Mouse (Mus musculus) embryonic fibroblast, embryonic 13.5 days (primary cell): ENCODE data around the gene Chd6. TPM values are rescaled to one million over a fixed set of nuclear protein-coding genes. Genes with fewer than 3 reads are reported as not detected.
"Not testable (repeated sequence)": the region's sequence is repeated elsewhere in the genome, so short reads cannot be mapped to it uniquely, and the experiment has no call there.

Experiments
- H3K27ac ChIP-seq: 2 replicates; pipeline ENCODE4 v1.5.1; 2012; ENCODE audit warnings: low read length, control low read depth, inconsistent platforms; ENCODE audit not compliant: insufficient read depth
- H3K4me1 ChIP-seq: 2 replicates; pipeline ENCODE4 v1.6.1; 2011; ENCODE audit warnings: low read length; ENCODE audit not compliant: control insufficient read depth, insufficient read depth
- H3K4me3 ChIP-seq: 2 replicates; pipeline ENCODE4 v1.5.1; 2011; ENCODE audit warnings: mild to moderate bottlenecking, control low read depth, low read length; ENCODE audit not compliant: insufficient read depth
- CTCF ChIP-seq: IDR thresholded peaks from 2 replicates; pipeline ENCODE4 v1.5.1; 2011; ENCODE audit warnings: mild to moderate bottlenecking, control low read depth, low read length, moderate library complexity, borderline replicate concordance; ENCODE audit not compliant: insufficient read depth
- POLR2A ChIP-seq: IDR thresholded peaks from 2 replicates; pipeline ENCODE4 v1.6.1; 2011; ENCODE audit warnings: low read depth, mild to moderate bottlenecking, control low read depth, low read length, moderate library complexity
- polyA plus RNA-seq: library from polyadenylated mRNA; stranded (reverse); fragments of >200 nt; gene quantifications from 2 replicates; pipeline ENCODE4 v1.2.4, GENCODE M21; 2011; ENCODE audit warnings: low read depth; ENCODE audit not compliant: missing spikeins, insufficient read length

Chd6 gene
- polyA plus RNA-seq, 1 experiment: 40.2 TPM

DNA sequence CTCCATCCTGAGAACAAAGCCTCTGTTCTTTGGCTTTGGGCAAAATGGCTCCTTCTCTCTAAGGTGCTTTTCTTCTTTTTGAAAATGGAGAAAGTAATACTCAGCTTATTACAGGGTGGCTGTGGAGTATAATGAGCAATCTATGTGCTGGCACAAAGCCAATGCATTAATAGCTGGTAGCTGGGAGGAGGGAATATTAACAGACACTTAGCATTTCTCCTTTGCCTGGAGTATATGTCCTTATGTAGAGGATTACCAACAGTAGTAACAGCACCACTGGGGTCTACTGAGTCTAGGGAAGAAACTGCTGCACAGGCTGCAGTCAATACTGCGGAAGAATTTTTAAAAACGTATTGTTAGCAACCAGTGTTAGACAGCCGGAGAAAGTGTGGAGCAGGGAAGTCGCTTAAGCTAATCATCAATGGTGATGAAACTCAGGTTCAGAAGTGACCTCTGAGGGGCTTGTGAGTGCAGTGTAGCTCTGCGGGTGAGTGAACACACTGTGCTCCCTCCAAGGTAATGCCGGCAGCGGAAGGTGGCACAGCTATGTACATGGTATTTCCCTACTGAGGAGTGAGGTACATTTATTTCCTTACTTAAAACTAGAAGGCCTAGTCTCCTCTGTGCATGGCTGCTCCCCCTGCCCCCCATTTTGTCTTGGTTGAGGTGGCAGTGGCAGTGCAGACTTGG lies 136.6 kb downstream of the Chd6 start:
- no peak overlapping the region; the same call in 1 of the 2 replicates for H3K27ac ChIP-seq
- TF ChIP-seq POLR2A (no peak), CTCF (no peak)
- peaks cover under 1% of the 10 kb centered on the region; the same call in 1 of the 2 replicates for H3K4me1 ChIP-seq
- no peak overlapping the region for H3K4me3 ChIP-seq

DNA sequence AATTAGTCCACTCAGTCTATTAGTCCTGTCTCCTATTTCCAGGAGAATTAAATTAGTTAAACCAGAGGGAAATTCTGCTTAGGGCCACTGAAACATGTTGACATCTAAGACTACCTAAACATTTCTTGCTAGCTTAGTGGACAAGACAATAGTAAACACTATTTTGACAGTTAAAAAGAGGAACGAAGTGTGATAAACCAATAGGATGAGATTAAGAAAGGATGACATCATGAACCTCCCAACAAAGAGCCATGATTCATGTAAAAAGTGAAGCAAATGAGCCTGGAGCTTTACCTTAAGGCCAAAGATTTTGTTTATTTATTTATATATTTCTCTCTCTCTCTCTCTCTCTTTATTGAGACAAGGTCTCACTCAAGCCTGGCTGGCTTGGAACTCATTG lies 146.7 kb downstream of the Chd6 start:
- Histone ChIP-seq H3K4me1 (no peaks in the 10 kb centered on the region), H3K27ac (no peak overlapping the region), H3K4me3 (no peak overlapping the region)
- TF ChIP-seq CTCF: no peak
- no peak for TF ChIP-seq POLR2A

DNA sequence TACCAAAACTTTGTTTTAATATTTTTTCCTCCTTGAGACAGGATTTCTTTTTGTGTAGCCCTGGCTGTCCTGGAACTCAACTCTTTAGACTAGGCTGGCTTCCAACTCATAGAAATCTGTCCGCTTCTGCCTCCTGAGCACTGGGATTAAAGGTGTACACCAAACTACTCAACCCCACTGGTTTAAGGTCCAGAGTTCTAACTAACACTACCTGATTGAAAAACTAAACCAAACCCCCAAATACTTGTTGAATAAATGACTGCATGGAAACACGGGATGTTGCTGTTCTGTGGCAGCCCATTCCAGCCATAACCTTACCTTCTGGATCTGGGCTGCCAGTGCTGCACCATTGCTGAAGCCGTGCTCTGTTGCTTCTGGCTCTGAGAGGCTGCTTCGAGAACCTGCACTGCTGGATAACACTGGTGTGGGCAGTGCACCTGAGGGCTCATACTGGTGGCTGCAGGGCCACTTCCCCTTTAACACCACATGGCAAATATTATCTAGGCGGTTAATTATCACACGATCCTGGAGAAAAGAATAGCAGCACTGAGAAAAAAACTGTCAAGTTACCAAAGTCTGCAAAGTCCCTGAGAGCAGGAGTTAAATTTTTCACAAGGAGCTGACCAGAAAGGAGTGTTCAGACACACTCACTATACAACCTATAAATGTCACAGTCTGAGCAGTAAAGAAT lies 147.8 kb downstream of the Chd6 start:
- TF ChIP-seq CTCF: no peak
- TF ChIP-seq POLR2A: no peak
- Histone ChIP-seq H3K4me1 (no peaks in the 10 kb centered on the region), H3K4me3 (no peak overlapping the region), H3K27ac (no peak overlapping the region)

DNA sequence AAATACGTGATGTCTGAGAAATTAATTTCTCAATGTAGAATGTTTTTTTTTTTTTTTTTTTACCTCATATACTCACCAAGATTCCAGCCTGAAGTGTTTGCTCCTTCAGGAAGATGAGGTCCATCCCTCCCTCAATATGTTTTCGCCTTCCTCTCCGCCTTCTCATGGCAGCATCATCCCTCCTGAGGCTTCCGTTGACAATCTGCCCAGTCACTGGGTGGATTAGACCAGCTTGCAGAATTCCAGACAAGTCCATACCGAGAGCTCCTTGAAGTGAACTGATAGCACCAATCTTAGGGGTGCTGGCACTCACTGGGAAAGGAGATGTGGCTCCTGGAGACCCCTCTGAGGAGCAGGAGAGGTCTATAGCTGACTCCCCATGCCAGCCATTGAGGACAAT lies 149.0 kb downstream of the Chd6 start:
- Histone ChIP-seq H3K27ac (no peak overlapping the region), H3K4me1 (no peaks in the 10 kb centered on the region), H3K4me3 (no peak overlapping the region)
- TF ChIP-seq POLR2A (no peak), CTCF (no peak)

DNA sequence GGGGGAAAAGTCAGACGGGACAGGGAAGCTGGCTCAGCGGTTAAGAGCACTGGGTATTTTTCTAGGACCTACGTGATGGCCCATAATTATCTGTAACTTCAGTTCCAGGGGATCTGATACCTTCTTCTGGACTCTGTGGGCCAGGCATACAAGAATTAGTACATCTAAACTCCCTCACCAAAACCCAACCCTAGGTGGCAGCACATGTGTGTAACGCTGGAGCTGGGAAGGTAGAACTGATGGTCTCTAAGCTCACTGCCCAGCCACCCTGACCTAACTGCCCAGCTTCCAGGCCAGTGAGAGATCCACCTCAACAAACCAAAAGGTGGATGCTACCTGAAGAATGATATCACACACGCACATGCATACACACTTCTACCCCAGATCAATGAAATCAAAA lies 150.1 kb downstream of the Chd6 start:
- Histone ChIP-seq H3K4me1 (no peaks in the 10 kb centered on the region), H3K27ac (no peak overlapping the region)
- TF ChIP-seq POLR2A (no peak), CTCF (0 out of 2 replicates have a peak, but pooled peaks have one; percentile 17)

DNA sequence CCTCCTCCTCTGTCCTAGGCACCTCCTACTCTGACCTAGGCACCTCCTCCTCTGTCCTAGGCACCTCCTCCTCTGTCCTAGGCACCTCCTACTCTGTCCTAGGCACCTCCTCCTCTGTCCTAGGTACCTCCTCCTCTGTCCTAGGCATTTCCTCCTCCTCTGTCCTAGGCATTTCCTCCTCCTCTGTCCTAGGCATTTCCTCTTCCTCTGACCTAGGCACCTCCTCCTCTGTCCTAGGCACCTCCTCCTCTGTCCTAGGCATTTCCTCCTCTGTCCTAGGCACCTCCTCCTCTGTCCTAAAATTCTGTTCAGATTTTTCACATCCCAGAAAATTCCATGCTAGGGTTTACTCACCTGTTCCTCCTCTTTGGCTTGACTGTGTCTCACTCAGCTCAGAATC lies 151.1 kb downstream of the Chd6 start:
- H3K4me1 ChIP-seq, H3K27ac ChIP-seq, H3K4me3 ChIP-seq: not testable (repeated sequence)

More for the DNA sequence above, 150.1 kb downstream of the Chd6 start:
- H3K4me3 ChIP-seq: no peak overlapping the region

DNA sequence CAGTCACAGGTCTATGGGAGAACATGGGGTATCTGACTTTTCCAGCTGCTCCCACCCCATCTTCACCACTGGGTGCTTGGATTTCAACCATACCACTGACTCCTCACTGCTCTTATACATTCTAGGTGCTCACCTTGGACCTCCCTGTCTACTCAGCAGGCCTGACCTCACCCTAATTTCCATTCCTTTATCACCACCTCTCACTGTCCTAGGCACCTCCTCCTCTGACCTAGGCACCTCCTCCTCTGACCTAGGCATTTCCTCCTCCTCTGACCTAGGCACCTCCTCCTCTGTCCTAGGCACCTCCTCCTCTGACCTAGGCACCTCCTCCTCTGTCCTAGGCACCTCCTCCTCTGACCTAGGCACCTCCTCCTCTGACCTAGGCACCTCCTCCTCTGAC lies 151.6 kb downstream of the Chd6 start:
- not testable (repeated sequence) for H3K4me3 ChIP-seq, H3K27ac ChIP-seq, H3K4me1 ChIP-seq

DNA sequence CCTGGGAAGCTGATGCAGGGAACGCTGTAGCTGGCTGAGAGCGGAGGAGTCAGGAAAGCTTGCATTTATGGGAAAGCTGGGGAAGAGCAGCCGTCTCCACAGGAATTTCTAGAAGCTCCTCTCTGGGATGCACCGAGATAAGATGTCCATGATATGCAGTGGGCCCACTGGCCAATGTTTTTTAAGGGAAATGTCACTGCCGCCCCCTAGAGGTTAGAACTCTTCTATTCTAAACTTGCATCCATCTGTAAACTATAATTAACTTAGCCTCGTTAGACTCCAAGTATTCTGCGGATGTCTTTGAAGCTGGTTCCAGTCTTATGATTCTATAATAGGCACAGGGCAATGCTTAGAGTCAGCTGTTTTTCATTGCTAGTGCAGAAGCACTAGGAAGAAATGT lies 153.5 kb downstream of the Chd6 start:
- H3K27ac ChIP-seq: no peak overlapping the region
- no peaks in the 10 kb centered on the region for H3K4me1 ChIP-seq
- TF ChIP-seq POLR2A (no peak), CTCF (no peak)
- no peak overlapping the region for H3K4me3 ChIP-seq

DNA sequence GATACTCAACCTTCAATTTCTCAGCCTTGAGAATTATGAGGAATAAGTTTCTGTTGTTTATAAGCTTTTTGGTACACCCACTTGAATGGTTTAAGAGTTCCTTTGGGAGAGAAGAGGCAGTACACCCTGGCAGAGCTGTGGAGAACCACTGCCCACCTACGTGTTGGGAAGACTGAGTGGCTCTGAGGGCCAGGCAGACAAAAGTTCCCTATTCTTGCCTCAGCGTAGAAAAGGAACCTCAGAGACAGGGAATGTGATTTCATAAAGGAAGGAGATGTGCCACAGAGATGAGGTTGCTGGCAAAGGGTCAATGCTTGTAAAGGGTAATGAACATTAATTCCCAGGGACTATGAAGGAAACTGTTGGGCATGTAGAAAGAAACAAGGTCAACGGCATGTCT lies 154.3 kb downstream of the Chd6 start:
- no peak overlapping the region for H3K4me3 ChIP-seq
- H3K4me1 ChIP-seq: no peaks in the 10 kb centered on the region
- H3K27ac ChIP-seq: no peak overlapping the region
- TF ChIP-seq CTCF: no peak
- TF ChIP-seq POLR2A: no peak

DNA sequence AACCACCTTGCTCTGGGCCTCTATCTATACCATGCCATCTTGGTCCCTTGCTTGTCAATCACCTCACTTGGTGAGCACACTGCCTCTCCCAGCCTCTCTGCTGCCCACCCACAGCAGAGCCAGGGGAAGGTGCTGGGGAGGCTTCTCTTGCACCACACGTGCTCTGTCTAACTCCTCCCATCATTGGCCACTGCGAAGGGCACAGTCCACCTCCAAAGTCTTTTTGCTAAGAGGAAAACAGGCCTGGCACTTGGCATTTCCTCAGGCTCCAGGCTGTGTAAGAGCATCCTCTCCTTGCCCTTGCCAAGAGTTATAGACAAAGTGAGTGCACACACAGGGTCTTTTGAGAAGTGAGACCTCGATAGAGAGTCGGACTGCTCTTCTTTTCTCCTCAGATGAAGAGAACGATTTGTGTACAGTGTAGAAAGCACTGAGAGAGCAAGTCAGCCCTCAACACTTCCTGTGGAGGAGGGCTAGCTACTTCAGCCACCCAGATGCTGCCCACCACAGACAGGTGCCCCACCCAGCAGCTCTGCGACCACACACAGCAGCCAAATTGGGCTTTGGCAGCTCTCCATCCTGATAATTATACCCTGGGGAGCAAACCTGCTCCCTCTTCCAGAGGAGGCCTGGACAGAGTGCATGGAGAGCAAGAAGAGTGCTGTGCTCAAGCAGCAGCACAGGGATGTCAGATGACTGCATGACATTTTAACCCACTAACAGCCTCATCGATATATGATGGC lies 155.6 kb downstream of the Chd6 start:
- TF ChIP-seq CTCF: no peak
- TF ChIP-seq POLR2A: no peak
- Histone ChIP-seq H3K4me1 (no peaks in the 10 kb centered on the region), H3K4me3 (no peak overlapping the region), H3K27ac (no peak overlapping the region)
